Mouse (Mus musculus): ENCODE measurements around the gene Erfe.

DNA sequence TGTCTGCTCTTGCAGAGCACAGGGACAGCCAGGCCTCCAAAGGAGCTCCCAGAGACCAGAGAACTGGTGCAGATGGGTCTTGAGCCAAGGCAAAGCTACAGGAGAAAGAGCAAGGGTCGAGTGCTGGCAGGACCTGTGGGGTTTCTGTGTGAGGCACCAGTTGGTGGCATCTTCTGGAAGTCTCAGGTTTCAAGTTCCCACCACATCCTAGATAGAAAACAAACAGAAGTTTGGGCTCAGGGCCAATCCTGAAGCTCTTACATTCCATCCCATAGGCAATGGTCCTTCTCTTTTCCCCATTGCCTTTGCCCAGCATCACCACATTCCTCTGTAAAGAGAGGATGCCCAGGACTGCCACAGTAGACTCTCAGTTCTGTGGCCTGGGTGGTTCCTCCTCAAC, 38.7 kb downstream of the Erfe start:
- TF ChIP-seq POLR2A (IDR thresholded peaks at IDR 0.05; ENCODE audit: control insufficient read depth, extremely low read depth, insufficient read depth, low read length, poor library complexity) (no peak), CTCF (IDR thresholded peaks at IDR 0.05; ENCODE audit: borderline replicate concordance, control insufficient read depth, extremely low read depth, insufficient read depth, low read length, poor library complexity) (no peak)
